Mouse (Mus musculus): Measurements from ENCODE around the gene Hist1h4m. TPM values are rescaled to one million over a fixed set of nuclear protein-coding genes. Genes with fewer than 3 reads are reported as not detected.

Gene Hist1h4m
- polyA plus RNA-seq, 1 experiment from 2014 or later, result 1.0 TPM

Small RNA genes within 50 kb of the gene (microRNA-seq; reads per million reads assigned to microRNA genes)
- not detected for gene Gm19658 (ENCODE audit: borderline number of aligned reads)
- gene Gm44346 (ENCODE audit: borderline number of aligned reads), result not detected
- gene Gm44466 (ENCODE audit: borderline number of aligned reads), result not detected

Other genes with a start within 250 kb of the Hist1h4m start
- gene Olfr1364, start 230.0 kb upstream of the Hist1h4m start, polyA plus RNA-seq (2015; fragmentation: Nextera tagmentation; extraction: Ambion mirVana), result not detected in 2 replicates
- not detected in 2 replicates for gene Olfr1362, start 197.7 kb upstream of the Hist1h4m start, polyA plus RNA-seq (2015; fragmentation: Nextera tagmentation; extraction: Ambion mirVana)
- not detected in 2 replicates for gene Olfr11, start 169.2 kb upstream of the Hist1h4m start, polyA plus RNA-seq (2015; fragmentation: Nextera tagmentation; extraction: Ambion mirVana)
- not detected in 2 replicates for gene Olfr1361, start 148.4 kb upstream of the Hist1h4m start, polyA plus RNA-seq (2015; fragmentation: Nextera tagmentation; extraction: Ambion mirVana)
- gene Olfr1360, start 134.3 kb upstream of the Hist1h4m start, polyA plus RNA-seq (2015; fragmentation: Nextera tagmentation; extraction: Ambion mirVana), result not detected in 2 replicates
- not detected in 2 replicates for gene Olfr1359, start 113.6 kb upstream of the Hist1h4m start, polyA plus RNA-seq (2015; fragmentation: Nextera tagmentation; extraction: Ambion mirVana)
- 8.9 and 16.3 TPM in 2 replicates for gene Hist1h2bl, start 95.6 kb upstream of the Hist1h4m start, polyA plus RNA-seq (2015; fragmentation: Nextera tagmentation; extraction: Ambion mirVana)
- 110 and 183 TPM in 2 replicates for gene Hist1h2ai, start 95.3 kb upstream of the Hist1h4m start, polyA plus RNA-seq (2015; fragmentation: Nextera tagmentation; extraction: Ambion mirVana)
- gene Hist1h3h, start 94.1 kb upstream of the Hist1h4m start, polyA plus RNA-seq (2015; fragmentation: Nextera tagmentation; extraction: Ambion mirVana), result 43.7 and 67.6 TPM in 2 replicates
- 22.0 and 29.1 TPM in 2 replicates for gene Hist1h2bm, start 89.7 kb upstream of the Hist1h4m start, polyA plus RNA-seq (2015; fragmentation: Nextera tagmentation; extraction: Ambion mirVana)
- gene Hist1h4j, start 76.7 kb upstream of the Hist1h4m start, polyA plus RNA-seq (2015; fragmentation: Nextera tagmentation; extraction: Ambion mirVana), result 1.0 and 1.8 TPM in 2 replicates
- 16.8 and 24.8 TPM in 2 replicates for gene Hist1h4k, start 61.2 kb upstream of the Hist1h4m start, polyA plus RNA-seq (2015; fragmentation: Nextera tagmentation; extraction: Ambion mirVana)
- 162 and 249 TPM in 2 replicates for gene Hist1h2ak, start 57.9 kb upstream of the Hist1h4m start, polyA plus RNA-seq (2015; fragmentation: Nextera tagmentation; extraction: Ambion mirVana)
- 22.7 and 35.8 TPM in 2 replicates for gene Hist1h2bn, start 57.6 kb upstream of the Hist1h4m start, polyA plus RNA-seq (2015; fragmentation: Nextera tagmentation; extraction: Ambion mirVana)
- 71.7 and 80.7 TPM in 2 replicates for gene Hist1h1b, start 31.1 kb upstream of the Hist1h4m start, polyA plus RNA-seq (2015; fragmentation: Nextera tagmentation; extraction: Ambion mirVana)
- 392 and 414 TPM in 2 replicates for gene Hist1h3i, start 28.4 kb upstream of the Hist1h4m start, polyA plus RNA-seq (2015; fragmentation: Nextera tagmentation; extraction: Ambion mirVana)
- 32.4 and 51.2 TPM in 2 replicates for gene Hist1h2an, start 24.5 kb upstream of the Hist1h4m start, polyA plus RNA-seq (2015; fragmentation: Nextera tagmentation; extraction: Ambion mirVana)
- gene Hist1h2bp, start 24.3 kb upstream of the Hist1h4m start, polyA plus RNA-seq (2015; fragmentation: Nextera tagmentation; extraction: Ambion mirVana), result 3.4 and 3.5 TPM in 2 replicates
- 63.1 and 89.0 TPM in 2 replicates for gene Hist1h2bq, start 1.5 kb upstream of the Hist1h4m start, polyA plus RNA-seq (2015; fragmentation: Nextera tagmentation; extraction: Ambion mirVana)
- gene Hist1h2ao, start 1.3 kb upstream of the Hist1h4m start, polyA plus RNA-seq (2015; fragmentation: Nextera tagmentation; extraction: Ambion mirVana), result 2.0 TPM in 1 of 2 replicates, not detected in the other
- gene Hist1h4n, start 20.4 kb downstream of the Hist1h4m start, polyA plus RNA-seq (2015; fragmentation: Nextera tagmentation; extraction: Ambion mirVana), result 35.0 and 40.5 TPM in 2 replicates
- 10,793 and 11,737 TPM in 2 replicates for gene Hist1h2ap, start 21.8 kb downstream of the Hist1h4m start, polyA plus RNA-seq (2015; fragmentation: Nextera tagmentation; extraction: Ambion mirVana)
- gene Hist1h2br, start 22.0 kb downstream of the Hist1h4m start, polyA plus RNA-seq (2015; fragmentation: Nextera tagmentation; extraction: Ambion mirVana), result 64.8 and 86.2 TPM in 2 replicates
- gene Zfp184, start 133.3 kb downstream of the Hist1h4m start, polyA plus RNA-seq (2015; fragmentation: Nextera tagmentation; extraction: Ambion mirVana), result 3.7 and 4.4 TPM in 2 replicates
- gene Pom121l2, start 169.4 kb downstream of the Hist1h4m start, polyA plus RNA-seq (2015; fragmentation: Nextera tagmentation; extraction: Ambion mirVana), result 0.14 and 0.18 TPM in 2 replicates
- 645 and 679 TPM in 2 replicates for gene Prss16, start 198.0 kb downstream of the Hist1h4m start, polyA plus RNA-seq (2015; fragmentation: Nextera tagmentation; extraction: Ambion mirVana)
- gene Hist1h2ah, start 223.8 kb downstream of the Hist1h4m start, polyA plus RNA-seq (2015; fragmentation: Nextera tagmentation; extraction: Ambion mirVana), result 49.6 and 71.7 TPM in 2 replicates
- 25.8 and 33.9 TPM in 2 replicates for gene Hist1h2bk, start 224.1 kb downstream of the Hist1h4m start, polyA plus RNA-seq (2015; fragmentation: Nextera tagmentation; extraction: Ambion mirVana)
- gene Hist1h4i, start 229.6 kb downstream of the Hist1h4m start, polyA plus RNA-seq (2015; fragmentation: Nextera tagmentation; extraction: Ambion mirVana), result 37.1 and 39.2 TPM in 2 replicates
- 178 and 206 TPM in 2 replicates for gene Hist1h2ag, start 231.2 kb downstream of the Hist1h4m start, polyA plus RNA-seq (2015; fragmentation: Nextera tagmentation; extraction: Ambion mirVana)
- 74.2 and 89.3 TPM in 2 replicates for gene Hist1h2bj, start 231.5 kb downstream of the Hist1h4m start, polyA plus RNA-seq (2015; fragmentation: Nextera tagmentation; extraction: Ambion mirVana)

All from thymus, postnatal 0 days (tissue).